Mouse (Mus musculus) left cerebral cortex, postnatal 36 days (tissue): ENCODE results near the gene Emilin2. TPM values are rescaled to one million over a fixed set of nuclear protein-coding genes. Genes with fewer than 3 reads are reported as not detected.

Experiments
- DNase-seq, 2 experiments: peaks; one replicate each; pipeline ENCODE4 v3.0.0; 2021 to 2022; ENCODE audit warnings: low spot score in 2 of 2, mixed read lengths in 1 of 2
- intact Hi-C: fragments of 180-260 bp; cut with DNase I; formaldehyde crosslinking; loops from one replicate; pipeline ENCODE4 v1.15.1; 2025
- total RNA-seq, 2 experiments: library from RNA; stranded (reverse); gene quantifications; 2 replicates each; pipeline ENCODE4 v1.2.3; 2021

Emilin2 gene
- total RNA-seq, 2 experiments from 2014 or later = 1.7 to 3.2 TPM

GRCm38 (mm10) chr17:71242666-71243065, 69.1 kb downstream of the Emilin2 start:
- intact Hi-C loops = no loop called here
- DNase-seq = no peak

DNA sequence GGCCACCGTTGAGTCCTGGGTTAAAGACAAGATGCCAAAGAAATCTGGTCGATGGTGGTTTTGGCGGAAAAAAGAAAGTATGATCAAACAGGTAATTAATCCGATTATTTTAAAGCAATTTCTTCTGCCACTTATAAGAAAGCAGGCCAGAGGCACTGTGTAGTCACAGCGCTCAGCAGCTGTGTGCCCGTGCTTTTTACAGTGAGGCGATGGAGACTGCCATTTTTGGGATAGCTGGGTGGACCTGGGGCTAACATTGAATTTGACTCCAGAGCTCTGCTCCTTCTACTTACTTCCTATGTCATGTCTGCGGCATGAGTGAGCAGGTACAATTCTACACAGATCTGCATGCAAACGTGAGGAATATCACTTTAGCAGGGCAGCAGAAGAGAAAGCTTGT, 71.0 kb downstream of the Emilin2 start:
- intact Hi-C loops = no loop called here
- no peak for DNase-seq

DNA sequence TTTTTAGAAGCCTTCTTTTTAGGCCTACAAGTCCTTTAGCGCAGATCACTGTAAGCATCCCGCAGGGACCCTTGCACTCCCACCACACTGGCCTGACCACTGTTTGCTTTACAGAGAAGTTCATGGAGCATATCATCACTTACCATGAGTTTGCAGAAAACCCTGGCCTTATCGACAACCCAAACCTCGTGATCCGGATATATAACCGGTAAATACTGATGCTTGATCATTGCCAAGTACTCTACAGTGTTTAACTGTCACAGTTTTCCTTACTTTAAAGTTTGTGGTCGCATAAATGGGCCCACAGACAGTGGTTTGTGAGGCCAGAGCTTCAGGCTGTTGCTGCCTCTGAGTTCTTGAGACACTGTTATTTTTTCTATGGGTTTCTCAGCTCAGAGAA, 73.3 kb downstream of the Emilin2 start:
- no peak for DNase-seq
- intact Hi-C loops = no loop called here

DNA sequence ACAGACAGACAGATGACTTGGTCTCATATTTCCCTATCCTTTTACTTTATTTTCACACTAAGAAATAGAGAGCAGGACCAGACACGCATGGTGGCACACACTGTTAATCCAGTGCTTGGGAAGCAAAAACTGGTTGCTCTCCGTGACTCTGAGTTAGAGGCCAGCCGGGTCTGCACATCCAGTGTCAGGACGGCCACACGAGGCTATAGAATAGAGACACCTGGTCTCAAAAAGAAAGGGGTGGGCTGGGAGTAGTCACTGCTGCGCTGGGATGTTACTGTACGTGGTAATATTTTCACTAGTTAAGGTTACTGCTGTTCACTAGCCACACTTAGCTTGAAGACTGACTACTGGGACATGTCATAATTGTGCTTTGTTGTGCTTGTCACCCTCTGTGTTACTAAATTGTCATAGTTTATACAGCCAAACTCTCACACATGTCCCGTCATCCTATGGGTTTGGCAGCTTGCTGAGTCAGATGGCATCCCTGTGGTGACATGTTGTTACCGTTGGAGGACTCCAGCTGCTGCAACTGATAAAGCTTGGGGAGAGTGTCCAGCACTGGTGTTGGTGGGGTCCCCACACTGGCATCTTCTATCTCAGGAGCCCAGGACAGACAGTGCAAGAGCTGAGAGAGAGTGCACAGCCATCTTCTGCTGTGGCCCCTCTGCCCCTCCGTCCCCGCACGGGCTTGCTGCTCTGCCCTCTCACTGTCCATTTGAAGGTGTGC, 76.4 kb downstream of the Emilin2 start:
- DNase-seq = no peak
- intact Hi-C loops = no loop called here

DNA sequence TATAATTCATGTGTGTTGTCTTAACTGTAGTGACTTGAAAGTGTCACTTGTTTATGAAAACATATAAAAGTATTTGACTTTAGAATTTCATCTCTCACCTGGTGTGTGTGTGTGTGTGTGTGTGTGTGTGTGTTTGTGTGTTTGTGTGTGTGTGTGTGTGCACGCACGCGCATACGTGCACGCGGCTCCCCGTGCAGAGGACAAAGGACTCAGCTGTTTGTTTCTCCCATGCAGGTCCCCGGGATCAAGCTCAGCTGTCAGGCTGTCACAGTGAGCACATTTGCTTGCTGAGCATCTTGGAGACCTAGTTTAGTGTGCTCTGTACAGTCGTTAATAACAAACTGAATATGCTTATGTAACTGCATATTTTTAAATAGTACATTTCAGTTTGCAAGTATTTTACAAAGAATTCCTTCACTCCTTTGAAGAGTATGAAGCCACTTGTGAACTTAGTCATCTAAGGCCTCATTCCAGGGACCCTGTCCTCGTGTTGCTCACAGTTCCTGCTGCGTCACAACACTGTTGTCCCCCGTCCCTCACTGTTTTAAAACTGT, 77.7 kb downstream of the Emilin2 start:
- no peak for DNase-seq
- intact Hi-C loops = loop anchor here (5.0 kb wide), 1 partner anchor 167 kb away; no protein-coding TSS in a partner anchor

- intact Hi-C loops = loop anchor here (5.0 kb wide), 1 partner anchor 166 kb away; no protein-coding TSS in a partner anchor
- DNase-seq = no peak
These were observed 78.6 kb downstream of the Emilin2 start for GRCm38 (mm10) chr17:71233210-71233609.

DNA sequence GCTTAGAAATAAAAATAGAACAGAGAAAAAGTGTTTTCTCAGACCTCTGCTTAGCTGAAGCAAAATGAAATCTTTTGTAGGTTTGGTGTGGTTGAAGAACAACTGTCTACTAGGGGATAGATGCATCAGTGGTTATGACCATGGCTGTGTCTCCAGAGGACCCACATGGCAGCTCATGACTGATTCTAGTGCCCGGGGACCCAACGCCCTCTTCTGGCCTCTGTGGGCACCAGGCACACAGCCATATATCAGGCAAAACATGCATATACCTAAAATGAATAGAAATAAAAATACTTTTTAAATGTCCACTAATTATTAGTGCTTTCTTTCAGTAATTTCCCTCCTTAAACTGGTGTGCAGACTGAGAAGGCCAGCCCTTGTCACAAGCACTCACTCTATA, 79.8 kb downstream of the Emilin2 start:
- intact Hi-C loops = loop anchor here (5.0 kb wide), 1 partner anchor 165 kb away; no protein-coding TSS in a partner anchor
- no peak for DNase-seq

- no peak for DNase-seq
- intact Hi-C loops = loop anchor here (5.0 kb wide), 1 partner anchor 163 kb away; no protein-coding TSS in a partner anchor
These were observed 81.6 kb downstream of the Emilin2 start for GRCm38 (mm10) chr17:71230108-71230709.

- DNase-seq = no peak
- intact Hi-C loops = no loop called here
These were observed 83.1 kb downstream of the Emilin2 start for GRCm38 (mm10) chr17:71228651-71229050.

GRCm38 (mm10) chr17:71227128-71227895, 84.5 kb downstream of the Emilin2 start:
- intact Hi-C loops = no loop called here
- DNase-seq = no peak

DNA sequence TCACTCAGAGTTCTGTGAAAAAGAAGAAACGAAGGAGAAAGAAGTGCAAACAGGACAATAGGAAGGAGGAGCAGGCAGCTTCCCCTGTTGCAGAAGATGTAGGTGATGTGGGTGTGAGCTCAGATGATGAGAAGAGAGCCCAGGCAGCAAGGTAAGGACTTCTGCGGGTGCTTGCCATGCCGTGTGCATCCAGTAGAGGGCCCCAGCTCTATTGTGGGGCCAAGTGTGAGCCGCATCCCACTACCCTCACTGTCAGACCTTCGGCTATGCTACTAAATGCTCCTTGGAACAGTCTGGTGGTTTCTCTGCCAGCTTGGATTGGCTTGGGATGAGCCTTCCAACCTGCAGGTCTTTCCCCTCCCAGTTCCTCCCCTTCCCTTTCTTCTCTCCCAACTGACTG, 86.7 kb downstream of the Emilin2 start:
- intact Hi-C loops = no loop called here
- DNase-seq = no peak

GRCm38 (mm10) chr17:71224521-71224920, 87.3 kb downstream of the Emilin2 start:
- intact Hi-C loops = no loop called here
- DNase-seq = no peak

- DNase-seq = no peak
- intact Hi-C loops = no loop called here
These were observed 88.1 kb downstream of the Emilin2 start for GRCm38 (mm10) chr17:71223676-71224075.

GRCm38 (mm10) chr17:71221383-71221782, 90.4 kb downstream of the Emilin2 start:
- no peak for DNase-seq
- intact Hi-C loops = no loop called here

DNA sequence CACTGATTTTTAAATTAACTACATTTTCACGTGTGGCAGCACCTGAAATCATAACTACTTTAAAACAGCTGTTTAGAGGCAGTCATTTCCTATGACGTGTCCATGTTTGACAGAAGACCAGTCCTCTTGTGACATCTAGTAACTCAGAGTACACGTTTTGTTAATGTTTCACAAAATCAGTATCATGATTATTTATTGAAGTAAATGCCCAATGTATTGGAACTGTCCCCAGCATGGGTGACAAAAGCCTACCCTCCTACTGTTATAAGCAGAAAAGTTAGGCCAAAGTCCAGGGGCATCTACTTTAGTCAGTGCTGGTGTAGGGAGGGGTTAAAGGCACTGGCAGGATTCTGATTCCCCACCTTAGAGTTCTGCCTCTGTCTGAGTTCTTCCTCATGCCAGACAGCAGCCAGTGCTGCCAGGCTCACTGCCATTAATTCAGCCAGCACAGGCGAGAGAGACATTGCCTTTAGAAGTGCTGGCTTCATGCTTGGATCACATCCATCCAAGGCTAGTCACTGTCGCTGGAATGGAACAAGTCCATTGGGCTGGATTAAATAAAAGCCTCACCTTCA, 94.6 kb downstream of the Emilin2 start:
- intact Hi-C loops = no loop called here
- DNase-seq = no peak

DNA sequence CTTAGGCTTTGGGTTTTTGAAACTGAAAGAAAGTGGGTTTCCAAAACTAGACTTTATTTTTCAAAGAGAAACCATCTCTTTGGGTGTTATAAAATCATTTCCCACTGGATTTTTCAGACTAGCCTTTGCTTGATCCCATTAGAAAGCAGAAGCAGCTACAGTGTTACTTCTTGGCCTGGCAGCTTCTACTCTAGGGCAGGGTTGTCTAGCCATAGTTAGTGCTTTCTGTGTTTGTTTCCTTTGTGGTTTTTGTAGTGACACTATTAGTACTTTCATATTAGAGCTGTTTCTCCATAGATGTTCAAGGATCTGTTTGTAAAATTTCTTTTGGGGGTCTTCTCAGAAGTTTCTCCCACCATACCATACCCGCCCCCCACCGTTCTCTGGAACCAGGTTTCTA, 95.5 kb downstream of the Emilin2 start:
- intact Hi-C loops = no loop called here
- DNase-seq = no peak

DNA sequence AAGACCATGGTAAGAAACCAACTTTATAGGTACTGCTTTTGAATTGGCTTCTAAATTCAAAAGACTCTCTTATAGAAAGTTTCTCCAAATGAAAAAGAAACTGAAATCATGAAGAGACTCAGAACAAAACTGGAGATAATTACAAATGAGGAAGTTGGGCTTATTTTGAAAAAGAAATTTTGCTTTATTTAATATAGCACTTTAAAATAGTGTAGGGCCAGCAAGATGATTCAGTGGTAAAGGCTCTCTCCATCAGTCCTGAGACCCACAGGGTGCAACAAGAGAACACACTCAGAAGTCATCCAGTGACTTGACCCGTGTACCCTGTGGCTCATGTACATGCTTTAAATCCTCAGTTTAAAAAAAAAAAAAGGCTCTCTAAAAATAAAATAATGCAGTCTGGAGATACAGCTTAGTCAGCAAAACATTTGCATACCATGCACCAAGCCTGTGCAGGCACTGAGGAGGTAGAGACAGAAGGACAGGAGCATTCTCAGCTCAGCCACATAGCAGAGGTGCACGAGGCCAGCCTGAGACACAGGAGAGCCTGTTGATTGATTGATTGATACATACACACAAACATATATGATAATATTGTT, 96.4 kb downstream of the Emilin2 start:
- no peak for DNase-seq
- intact Hi-C loops = no loop called here

GRCm38 (mm10) chr17:71214514-71215240, 97.1 kb downstream of the Emilin2 start:
- DNase-seq = no peak
- intact Hi-C loops = no loop called here

DNA sequence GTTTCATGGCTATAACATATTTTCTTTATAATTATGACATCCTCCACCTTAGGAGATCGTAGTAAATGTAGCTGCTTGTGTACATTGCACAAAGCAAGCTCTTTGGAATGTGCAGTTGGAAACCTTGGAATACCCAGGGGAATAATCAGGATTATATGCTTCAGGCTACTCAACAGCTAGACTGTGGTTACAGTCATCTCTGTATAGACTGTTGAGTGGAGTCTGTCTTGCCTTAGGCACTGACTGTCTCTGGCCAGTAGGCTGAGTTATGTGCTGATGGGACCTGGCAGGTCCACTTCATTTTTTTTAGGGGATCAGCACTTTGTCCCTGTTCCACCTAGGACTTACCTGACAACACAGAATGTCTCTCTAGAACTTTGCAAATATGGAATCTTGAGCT, 98.1 kb downstream of the Emilin2 start:
- intact Hi-C loops = no loop called here
- DNase-seq = no peak
